Mouse (Mus musculus): Measurements from ENCODE around the gene Gm17581.
"Not testable (repeated sequence)": the region's sequence is repeated elsewhere in the genome, so short reads cannot be mapped to it uniquely, and the experiment has no call there.

Gene Gm17581

GRCm38 (mm10) chr2:155735766-155736165, at the start of gene Gm17581:
Gene Gm17581 (minus strand): TSS chr2:155735866.
- DNase-seq (ENCODE audit: low read depth, low spot score): not testable (repeated sequence)

- DNase-seq (ENCODE audit: low read depth, low spot score): peak; percentile 72
These were observed 48.9 kb upstream of the Gm17581 start for GRCm38 (mm10) chr2:155784534-155784933.

GRCm38 (mm10) chr2:155779506-155779905, 43.8 kb upstream of the Gm17581 start:
- no peak for DNase-seq (ENCODE audit: low read depth, low spot score)

GRCm38 (mm10) chr2:155779066-155779465, 43.4 kb upstream of the Gm17581 start:
- no peak for DNase-seq (ENCODE audit: low read depth, low spot score)

- no peak for DNase-seq (ENCODE audit: low read depth, low spot score)
These were observed 42.3 kb upstream of the Gm17581 start for GRCm38 (mm10) chr2:155778004-155778403.

- DNase-seq (ENCODE audit: low read depth, low spot score): no peak
These were observed 42.0 kb upstream of the Gm17581 start for GRCm38 (mm10) chr2:155777688-155777985.

GRCm38 (mm10) chr2:155776824-155777687, 41.4 kb upstream of the Gm17581 start:
- no peak for DNase-seq (ENCODE audit: low read depth, low spot score)

- DNase-seq (ENCODE audit: low read depth, low spot score): peak; percentile 32
These were observed 40.1 kb upstream of the Gm17581 start for GRCm38 (mm10) chr2:155775685-155776263.

- no peak for DNase-seq (ENCODE audit: low read depth, low spot score)
These were observed 39.4 kb upstream of the Gm17581 start, which contains the start of gene Mmp24 for GRCm38 (mm10) chr2:155774927-155775684. Gene Mmp24 (plus strand): TSS chr2:155775342.

- DNase-seq (ENCODE audit: low read depth, low spot score): no peak
These were observed 38.7 kb upstream of the Gm17581 start for GRCm38 (mm10) chr2:155774261-155774926.

- no peak for DNase-seq (ENCODE audit: low read depth, low spot score)
These were observed 38.0 kb upstream of the Gm17581 start for GRCm38 (mm10) chr2:155773664-155774063.

- no peak for DNase-seq (ENCODE audit: low read depth, low spot score)
These were observed 29.2 kb upstream of the Gm17581 start for GRCm38 (mm10) chr2:155764679-155765418.

- no peak for DNase-seq (ENCODE audit: low read depth, low spot score)
These were observed 21.3 kb upstream of the Gm17581 start for GRCm38 (mm10) chr2:155756855-155757566.

- DNase-seq (ENCODE audit: low read depth, low spot score): no peak
These were observed 20.1 kb upstream of the Gm17581 start for GRCm38 (mm10) chr2:155755746-155756145.

GRCm38 (mm10) chr2:155751014-155751786, 15.5 kb upstream of the Gm17581 start, which contains the start of gene Procr:
Gene Procr (plus strand): TSS chr2:155751117.
- no peak for DNase-seq (ENCODE audit: low read depth, low spot score)

- no peak for DNase-seq (ENCODE audit: low read depth, low spot score)
These were observed 13.7 kb upstream of the Gm17581 start for GRCm38 (mm10) chr2:155749394-155749793.

- peak; percentile 11 for DNase-seq (ENCODE audit: low read depth, low spot score)
These were observed 9.8 kb upstream of the Gm17581 start for GRCm38 (mm10) chr2:155745487-155745886.

GRCm38 (mm10) chr2:155743351-155743750, 7.7 kb upstream of the Gm17581 start:
- no peak for DNase-seq (ENCODE audit: low read depth, low spot score)

GRCm38 (mm10) chr2:155742931-155743337, 7.3 kb upstream of the Gm17581 start:
- DNase-seq (ENCODE audit: low read depth, low spot score): no peak

GRCm38 (mm10) chr2:155742211-155742610, 6.5 kb upstream of the Gm17581 start:
- DNase-seq (ENCODE audit: low read depth, low spot score): no peak

Data from telencephalon, adult 2 months (tissue).